Mouse (Mus musculus) kidney, embryonic 16.5 days (tissue): ENCODE results near the gene Ifnar2. TPM values are rescaled to one million over a fixed set of nuclear protein-coding genes. Genes with fewer than 3 reads are reported as not detected.
A peak's percentile ranks its signal among the peaks of the same experiment; 100 is the strongest.

Source experiments
- ATAC-seq: fragments of 200-750 bp; cut with Nextera tagmentation; 2 replicates; pipeline ENCODE4 v1.8.0; 2017; ENCODE audit warnings: moderate TSS enrichment; ENCODE audit not compliant: low FRiP score, low TSS enrichment
- H3K27ac ChIP-seq: fragments of 300-500 bp; sonication (generic); 2 replicates; pipeline ENCODE4 v1.5.1; 2014; ENCODE audit warnings: low read length
- H3K27me3 ChIP-seq: fragments of 300-500 bp; sonication (generic); 2 replicates; pipeline ENCODE4 v1.6.1; 2014; ENCODE audit warnings: low read length, control low read depth, mixed read lengths; ENCODE audit not compliant: insufficient read depth
- H3K36me3 ChIP-seq: fragments of 300-500 bp; sonication (generic); 2 replicates; pipeline ENCODE4 v1.6.1; 2014; ENCODE audit warnings: low read length, control low read depth, mixed read lengths; ENCODE audit not compliant: insufficient read depth
- H3K4me1 ChIP-seq: fragments of 300-500 bp; sonication (generic); 2 replicates; pipeline ENCODE4 v1.6.1; 2014; ENCODE audit warnings: low read length, control low read depth, mixed read lengths; ENCODE audit not compliant: insufficient read depth
- H3K4me2 ChIP-seq: fragments of 300-500 bp; sonication (generic); replicated peaks from 2 replicates; pipeline ENCODE4 v1.6.1; 2014; ENCODE audit warnings: low read depth, low read length
- H3K4me3 ChIP-seq: fragments of 300-500 bp; sonication (generic); 2 replicates; pipeline ENCODE4 v1.5.1; 2014; ENCODE audit warnings: mild to moderate bottlenecking, low read length
- H3K9ac ChIP-seq: fragments of 300-500 bp; sonication (generic); replicated peaks from 2 replicates; pipeline ENCODE4 v1.6.1; 2014; ENCODE audit warnings: low read length
- H3K9me3 ChIP-seq: fragments of 300-500 bp; sonication (generic); 2 replicates; pipeline ENCODE4 v1.6.1; 2016; ENCODE audit warnings: low read length, control low read depth
- WGBS: fragments of 180-500 bp; shearing (Covaris S2); extraction: QIAGEN DNeasy Blood & Tissue Kit; methylation state at CpG from one replicate; pipeline ENCODE4 v1.1.7; 2014; 5-methylcytosine and 5-hydroxymethylcytosine counted together
- polyA plus RNA-seq: library from polyadenylated mRNA; unstranded; fragments of >200 nt; fragmentation: Nextera tagmentation; extraction: Ambion mirVana; gene quantifications from 2 replicates; pipeline ENCODE4 v1.2.1, GENCODE M21; 2015

Ifnar2 gene
- polyA plus RNA-seq, 1 experiment from 2014 or later = 56.2 TPM

GRCm38 (mm10) chr16:91384221-91384620 lies 11.6 kb downstream of the Ifnar2 start:
- Histone ChIP-seq H3K27ac (no peak overlapping the region), H3K4me3 (no peak overlapping the region), H3K4me2 (no peak overlapping the region), H3K4me1 (peaks cover 18% of the 10 kb centered on the region), H3K9me3 (no peaks in the 10 kb centered on the region), H3K36me3 (peaks cover 25% of the 10 kb centered on the region), H3K27me3 (no peaks in the 10 kb centered on the region), H3K9ac (no peak overlapping the region)
- ATAC-seq = no peak
- 73% methylated on average over 4 of the region's 4 CpGs for WGBS

GRCm38 (mm10) chr16:91385621-91386020 lies 13.0 kb downstream of the Ifnar2 start:
- H3K4me3 ChIP-seq = no peak overlapping the region
- peaks cover 14% of the 10 kb centered on the region for H3K4me1 ChIP-seq
- H3K27ac ChIP-seq = peak overlapping the region; percentile 66; the same call in 1 of the 2 replicates
- 22% methylated on average over 10 of the region's 10 CpGs for WGBS
- no peaks in the 10 kb centered on the region for H3K27me3 ChIP-seq
- peak overlapping the region; percentile 12; the same call in 1 of the 2 replicates for H3K4me2 ChIP-seq
- peak; percentile 71 for ATAC-seq
- no peak overlapping the region for H3K9ac ChIP-seq
- peaks cover 34% of the 10 kb centered on the region for H3K36me3 ChIP-seq
- no peaks in the 10 kb centered on the region; the same call in 1 of the 2 replicates for H3K9me3 ChIP-seq

GRCm38 (mm10) chr16:91386419-91387120 lies 14.0 kb downstream of the Ifnar2 start:
- Histone ChIP-seq H3K27ac (no peak overlapping the region), H3K27me3 (no peaks in the 10 kb centered on the region), H3K4me2 (no peak overlapping the region), H3K4me1 (peaks cover 14% of the 10 kb centered on the region), H3K4me3 (no peak overlapping the region), H3K9ac (no peak overlapping the region), H3K9me3 (no peaks in the 10 kb centered on the region; the same call in 1 of the 2 replicates), H3K36me3 (peaks cover 33% of the 10 kb centered on the region)
- no peak for ATAC-seq
- WGBS = 91% methylated on average over 10 of the region's 10 CpGs

- ATAC-seq = no peak
- Histone ChIP-seq H3K4me1 (peaks cover 14% of the 10 kb centered on the region), H3K9me3 (no peaks in the 10 kb centered on the region; the same call in 1 of the 2 replicates), H3K27ac (no peak overlapping the region), H3K27me3 (no peaks in the 10 kb centered on the region), H3K9ac (no peak overlapping the region), H3K4me3 (no peak overlapping the region), H3K36me3 (peaks cover 36% of the 10 kb centered on the region), H3K4me2 (no peak overlapping the region)
- 95% methylated on average over 3 of the region's 3 CpGs for WGBS
These were observed 14.5 kb downstream of the Ifnar2 start for GRCm38 (mm10) chr16:91387121-91387486.

GRCm38 (mm10) chr16:91390100-91390499 lies 17.5 kb downstream of the Ifnar2 start:
- Histone ChIP-seq H3K4me3 (no peak overlapping the region), H3K4me2 (no peak overlapping the region), H3K4me1 (peaks cover 9% of the 10 kb centered on the region), H3K36me3 (peaks cover 50% of the 10 kb centered on the region), H3K27me3 (no peaks in the 10 kb centered on the region), H3K9ac (no peak overlapping the region), H3K27ac (no peak overlapping the region), H3K9me3 (no peaks in the 10 kb centered on the region; the same call in 1 of the 2 replicates)
- ATAC-seq = no peak
- 88% methylated on average over 4 of the region's 4 CpGs for WGBS

GRCm38 (mm10) chr16:91391421-91391820 lies 18.8 kb downstream of the Ifnar2 start, which contains the start of gene Gm21970:
Gene Gm21970, plus strand, starts transcription at chr16:91391721.
- Histone ChIP-seq H3K27me3 (no peaks in the 10 kb centered on the region), H3K4me2 (no peak within 1 kb of the TSS), H3K27ac (no peak within 1 kb of the TSS), H3K9ac (no peak within 1 kb of the TSS), H3K9me3 (no peaks in the 10 kb centered on the region; the same call in 1 of the 2 replicates), H3K36me3 (peaks cover 55% of the 10 kb centered on the region), H3K4me1 (no peaks in the 10 kb centered on the region), H3K4me3 (no peak within 1 kb of the TSS)
- 72% methylated on average over 5 of the region's 5 CpGs for whole genome bisulfite sequencing
- no peak for ATAC-seq

- Histone ChIP-seq H3K27me3 (no peaks in the 10 kb centered on the region), H3K4me1 (no peaks in the 10 kb centered on the region), H3K9me3 (no peaks in the 10 kb centered on the region; the same call in 1 of the 2 replicates), H3K4me2 (no peak overlapping the region), H3K36me3 (peaks cover 34% of the 10 kb centered on the region), H3K27ac (no peak overlapping the region), H3K4me3 (no peak overlapping the region), H3K9ac (no peak overlapping the region)
- no peak for ATAC-seq
- WGBS = 86% methylated on average over 4 of the region's 4 CpGs
These were observed 22.3 kb downstream of the Ifnar2 start for GRCm38 (mm10) chr16:91394826-91395410.

GRCm38 (mm10) chr16:91395633-91396392 lies 23.2 kb downstream of the Ifnar2 start:
- ATAC-seq = 0 out of 2 replicates have a peak, but pooled peaks have one; percentile 42
- 65% methylated on average over 8 of the region's 8 CpGs for WGBS
- Histone ChIP-seq H3K27me3 (no peaks in the 10 kb centered on the region), H3K4me1 (no peaks in the 10 kb centered on the region), H3K27ac (no peak overlapping the region), H3K4me2 (no peak overlapping the region), H3K36me3 (peaks cover 30% of the 10 kb centered on the region), H3K9me3 (no peaks in the 10 kb centered on the region), H3K4me3 (no peak overlapping the region), H3K9ac (no peak overlapping the region)

GRCm38 (mm10) chr16:91396844-91397537 lies 24.4 kb downstream of the Ifnar2 start:
- H3K36me3 ChIP-seq = peaks cover 25% of the 10 kb centered on the region
- ATAC-seq = no peak
- no peak overlapping the region for H3K4me3 ChIP-seq
- H3K9ac ChIP-seq = no peak overlapping the region
- H3K9me3 ChIP-seq = no peaks in the 10 kb centered on the region
- 72% methylated on average over 10 of the region's 10 CpGs for WGBS
- no peak overlapping the region for H3K4me2 ChIP-seq
- H3K4me1 ChIP-seq = no peaks in the 10 kb centered on the region
- H3K27me3 ChIP-seq = no peaks in the 10 kb centered on the region
- H3K27ac ChIP-seq = no peak overlapping the region
